Comparison of ENCODE assay signal across 9 mouse cellular contexts in genomic region chr2:127608234-127608633, GRCm38 (mm10). TPM values are rescaled to one million over a fixed set of nuclear protein-coding genes. Genes with fewer than 3 reads are reported as not detected.
A peak's percentile ranks its signal among the peaks of the same experiment; 100 is the strongest.
DNase-seq lines count a peak whose midpoint lies in the region; ATAC-seq and TF ChIP-seq lines count a peak whose summit lies in the region.
"Had no signal": no experiment of that assay in that cellular context is flagged by ENCODE, and none has a peak within 500 bp of the region (broad histone marks: within the 10 kb centered on the region; RNA-seq: fewer than 3 reads in every experiment).

No protein-coding gene starts in this region.

- H3K27me3 ChIP-seq in forebrain, embryonic 15.5 days = no peaks in the 10 kb centered on the region
- H3K27me3 ChIP-seq in forebrain, embryonic 10.5 days (ENCODE audit: poor library complexity, severe bottlenecking) = no peaks in the 10 kb centered on the region
- no peaks in the 10 kb centered on the region for H3K27me3 ChIP-seq in neural tube, embryonic 14.5 days (ENCODE audit: control insufficient read depth, insufficient read depth, low read length)
- no peaks in the 10 kb centered on the region for H3K27me3 ChIP-seq in intestine, postnatal 0 days (replicated peaks; ENCODE audit: control insufficient read depth, insufficient read depth, low read length)
- H3K27me3 ChIP-seq: neural tube, embryonic 13.5 days had no signal

- no peaks in the 10 kb centered on the region for H3K9me3 ChIP-seq in forebrain, embryonic 15.5 days
- H3K9me3 ChIP-seq in forebrain, embryonic 10.5 days = no peaks in the 10 kb centered on the region
- no peaks in the 10 kb centered on the region for H3K9me3 ChIP-seq in neural tube, embryonic 14.5 days (ENCODE audit: control insufficient read depth, low read length)
- H3K9me3 ChIP-seq in intestine, postnatal 0 days (ENCODE audit: control insufficient read depth) = no peaks in the 10 kb centered on the region
- H3K9me3 ChIP-seq: neural tube, embryonic 13.5 days had no signal

- peaks cover 29% of the 10 kb centered on the region for H3K36me3 ChIP-seq in forebrain, embryonic 15.5 days
- peaks cover 35% of the 10 kb centered on the region for H3K36me3 ChIP-seq in forebrain, embryonic 10.5 days (replicated peaks)
- peaks cover 22% of the 10 kb centered on the region for H3K36me3 ChIP-seq in neural tube, embryonic 14.5 days (ENCODE audit: control insufficient read depth, insufficient read depth, low read length)
- peaks cover 25% of the 10 kb centered on the region for H3K36me3 ChIP-seq in intestine, postnatal 0 days (ENCODE audit: control insufficient read depth, insufficient read depth)

- no peak overlapping the region for H3K27ac ChIP-seq in forebrain, embryonic 15.5 days (replicated peaks)
- H3K27ac ChIP-seq in forebrain, embryonic 10.5 days = no peak overlapping the region
- H3K27ac ChIP-seq in neural tube, embryonic 14.5 days (ENCODE audit: low read depth, low read length) = no peak overlapping the region
- no peak overlapping the region for H3K27ac ChIP-seq in intestine, postnatal 0 days (ENCODE audit: low read depth, low read length)
- H3K27ac ChIP-seq: neural tube, embryonic 13.5 days had no signal

- DNase-seq in forebrain, embryonic 10.5 days (ENCODE audit: extremely low spot score, low spot score) = no peak
- no peak for DNase-seq in neural tube, embryonic 10.5 days (ENCODE audit: extremely low spot score, low spot score)
- no peak for DNase-seq in frontal cortex, postnatal 25 days (ENCODE audit: low spot score in 2 of 2)
- no peak for DNase-seq in heart, postnatal 36 days

- ATAC-seq in forebrain, embryonic 15.5 days (replicated peaks) = 0 out of 2 replicates have a peak, but pooled peaks have one; percentile 41
- peak; percentile 51; the same call in 1 of the 2 replicates for ATAC-seq in neural tube, embryonic 14.5 days (ENCODE audit: low read depth)
- ATAC-seq in intestine, postnatal 0 days = no peak
- ATAC-seq in megakaryocyte, adult 5-6 weeks (ENCODE audit: poor library complexity, severe bottlenecking) = no peak

- peak; percentile 70 for TF ChIP-seq CTCF in intestine, postnatal 0 days (IDR thresholded peaks at IDR 0.05; ENCODE audit: low read depth)

- H3K4me3 ChIP-seq in forebrain, embryonic 15.5 days = no peak overlapping the region
- no peak overlapping the region for H3K4me3 ChIP-seq in forebrain, embryonic 10.5 days
- H3K4me3 ChIP-seq in neural tube, embryonic 14.5 days (ENCODE audit: low read depth, low read length) = no peak overlapping the region
- H3K4me3 ChIP-seq in intestine, postnatal 0 days (ENCODE audit: low read depth, low read length) = no peak overlapping the region
- H3K4me3 ChIP-seq: neural tube, embryonic 13.5 days had no signal

- intact Hi-C loops in heart, postnatal 36 days (cut with DNase I) = loop anchor here (1.0 to 5.0 kb wide), 3 partner anchors 60 to 234 kb away; no protein-coding TSS in a partner anchor

- H3K9ac ChIP-seq in forebrain, embryonic 15.5 days (replicated peaks) = no peak overlapping the region
- H3K9ac ChIP-seq in neural tube, embryonic 14.5 days (replicated peaks; ENCODE audit: low read depth, low read length) = no peak overlapping the region
- no peak overlapping the region for H3K9ac ChIP-seq in intestine, postnatal 0 days (ENCODE audit: low read depth, low read length)
- H3K9ac ChIP-seq: neural tube, embryonic 13.5 days had no signal

- no peaks in the 10 kb centered on the region for H3K4me1 ChIP-seq in forebrain, embryonic 15.5 days
- H3K4me1 ChIP-seq in forebrain, embryonic 10.5 days = peaks cover 27% of the 10 kb centered on the region
- H3K4me1 ChIP-seq in neural tube, embryonic 14.5 days (ENCODE audit: control insufficient read depth, insufficient read depth, low read length) = no peaks in the 10 kb centered on the region
- H3K4me1 ChIP-seq in intestine, postnatal 0 days (replicated peaks; ENCODE audit: control insufficient read depth, insufficient read depth, low read length) = no peaks in the 10 kb centered on the region

- 56% methylated on average over 3 of the region's 3 CpGs for WGBS in forebrain, embryonic 15.5 days
- WGBS in forebrain, embryonic 10.5 days = 51% methylated on average over 3 of the region's 3 CpGs
- WGBS in neural tube, embryonic 14.5 days = 53% methylated on average over 3 of the region's 3 CpGs
- WGBS in intestine, postnatal 0 days = 56% methylated on average over 3 of the region's 3 CpGs

- H3K4me2 ChIP-seq in forebrain, embryonic 15.5 days (replicated peaks) = no peak overlapping the region
- H3K4me2 ChIP-seq in neural tube, embryonic 14.5 days (ENCODE audit: low read depth, low read length) = no peak overlapping the region
- no peak overlapping the region for H3K4me2 ChIP-seq in intestine, postnatal 0 days (replicated peaks; ENCODE audit: low read depth)
- H3K4me2 ChIP-seq: neural tube, embryonic 13.5 days had no signal

RNA-seq across cellular contexts. Expression of gene Mrps5, which starts 21.2 kb away (rescaled TPM):
- polyA plus RNA-seq in forebrain, embryonic 15.5 days (2015; fragmentation: Nextera tagmentation; extraction: Ambion mirVana) = 181 and 189 TPM in 2 replicates
- polyA plus RNA-seq in forebrain, embryonic 10.5 days (2016; fragmentation: Nextera tagmentation; extraction: Ambion mirVana) = 180 and 188 TPM in 2 replicates
- polyA plus RNA-seq in neural tube, embryonic 14.5 days (2014; fragmentation: Nextera tagmentation; extraction: Ambion mirVana) = 140 and 141 TPM in 2 replicates
- 65.9 and 71.0 TPM in 2 replicates for polyA plus RNA-seq in intestine, postnatal 0 days (2015; fragmentation: Nextera tagmentation; extraction: Ambion mirVana)
- total RNA-seq in megakaryocyte, adult 5-6 weeks (2015) = 10.4 and 15.7 TPM in 2 replicates
- total RNA-seq in megakaryocyte, adult 5-6 weeks (2017) = 34.3 and 42.3 TPM in 2 replicates
- total RNA-seq in heart, postnatal 36 days (2021) = 10 to 100 TPM; 95.9 to 98.5 TPM

RNA-seq across cellular contexts. Expression of gene Zfp661, which starts 21.3 kb away (rescaled TPM):
- polyA plus RNA-seq in forebrain, embryonic 15.5 days (2015; fragmentation: Nextera tagmentation; extraction: Ambion mirVana) = 10.3 and 11.0 TPM in 2 replicates
- 7.4 and 9.8 TPM in 2 replicates for polyA plus RNA-seq in forebrain, embryonic 10.5 days (2016; fragmentation: Nextera tagmentation; extraction: Ambion mirVana)
- polyA plus RNA-seq in neural tube, embryonic 14.5 days (2014; fragmentation: Nextera tagmentation; extraction: Ambion mirVana) = 7.7 and 9.3 TPM in 2 replicates
- 0.99 and 1.1 TPM in 2 replicates for polyA plus RNA-seq in intestine, postnatal 0 days (2015; fragmentation: Nextera tagmentation; extraction: Ambion mirVana)
- total RNA-seq in megakaryocyte, adult 5-6 weeks (2015) = 1.1 TPM in 2 replicates
- total RNA-seq in megakaryocyte, adult 5-6 weeks (2017) = 1.1 and 2.1 TPM in 2 replicates
- total RNA-seq in heart, postnatal 36 days (2021) = 1 to 10 TPM; 1.3 to 1.6 TPM

RNA-seq across cellular contexts. Expression of gene Mal, which starts 48.3 kb away (rescaled TPM):
- polyA plus RNA-seq in forebrain, embryonic 15.5 days (2015; fragmentation: Nextera tagmentation; extraction: Ambion mirVana) = 1.0 and 1.4 TPM in 2 replicates
- polyA plus RNA-seq in forebrain, embryonic 10.5 days (2016; fragmentation: Nextera tagmentation; extraction: Ambion mirVana) = 0.21 and 0.29 TPM in 2 replicates
- 0.90 and 8.3 TPM in 2 replicates for polyA plus RNA-seq in neural tube, embryonic 14.5 days (2014; fragmentation: Nextera tagmentation; extraction: Ambion mirVana)
- polyA plus RNA-seq in intestine, postnatal 0 days (2015; fragmentation: Nextera tagmentation; extraction: Ambion mirVana) = 1.9 and 3.8 TPM in 2 replicates
- total RNA-seq in megakaryocyte, adult 5-6 weeks (2015) = 0.11 TPM in 1 of 2 replicates, not detected in the other
- not detected in 2 replicates for total RNA-seq in megakaryocyte, adult 5-6 weeks (2017)
- 1 to 10 TPM; 5.4 to 9.3 TPM for total RNA-seq in heart, postnatal 36 days (2021)

Comparison
In these comparisons a context has a peak if more than half of its experiments do, and no peak if none do; other contexts are left out.
1. ATAC-seq: peak in forebrain, embryonic 15.5 days (single experiment) and neural tube, embryonic 14.5 days (single experiment); none in intestine, postnatal 0 days (single experiment) and megakaryocyte, adult 5-6 weeks (single experiment).